In genomic region chr8:105854715-105855216, GRCm38 (mm10) we compare ENCODE assay signal across 8 mouse cellular contexts. TPM values are rescaled to one million over a fixed set of nuclear protein-coding genes. Genes with fewer than 3 reads are reported as not detected.
A peak's percentile ranks its signal among the peaks of the same experiment; 100 is the strongest.
DNase-seq lines count a peak whose midpoint lies in the region; ATAC-seq and TF ChIP-seq lines count a peak whose summit lies in the region.

TSS of gene Thap11 (plus strand) at chr8:105855132.

- H3K27ac ChIP-seq in cortical plate, adult 2 months (ENCODE audit: insufficient read depth, low read length): peak within 1 kb of the TSS; percentile 82

- DNase-seq in gastrocnemius, postnatal 10 days: peak; percentile 93
- DNase-seq in induced T-regulatory cell, adult 2 months (ENCODE audit: low read depth): peak; percentile 97
- peak; percentile 76 to 90 for DNase-seq in left cerebral cortex, adult 9 months (ENCODE audit: low spot score in 2 of 2)
- DNase-seq in right cerebral cortex, postnatal 14 days: peak; percentile 90
- peak; percentile 89 to 91 for DNase-seq in urinary bladder, postnatal 36 days (ENCODE audit: low spot score in 2 of 2)

- peak within 1 kb of the TSS; percentile 62 for H3K4me3 ChIP-seq in cortical plate, adult 2 months (ENCODE audit: insufficient read depth, low read length)

- ATAC-seq in activated CD4-positive, CD25-positive, alpha-beta regulatory T cell, adult 4 months: peak; percentile 84
- ATAC-seq in megakaryocyte progenitor cell, adult 5-6 weeks (replicated peaks; ENCODE audit: poor library complexity): peak; percentile 62

- peak; percentile 81 for TF ChIP-seq CTCF in cortical plate, adult 2 months (IDR thresholded peaks at IDR 0.05; ENCODE audit: extremely low read depth, insufficient read depth, low read length)

- no peak for TF ChIP-seq POLR2A in cortical plate, adult 2 months (IDR thresholded peaks at IDR 0.05; ENCODE audit: extremely low read depth, insufficient read depth, low read length)

- peaks cover 4% of the 10 kb centered on the region; the same call in 1 of the 2 replicates for H3K4me1 ChIP-seq in cortical plate, adult 2 months (ENCODE audit: control insufficient read depth, insufficient read depth, low read length)

RNA-seq across cellular contexts. Expression of gene Thap11, which starts in this region (rescaled TPM):
- polyA plus RNA-seq in activated CD4-positive, CD25-positive, alpha-beta regulatory T cell, adult 4 months (2017; shearing (Covaris generic)): 1 to 10 TPM; 7.0 to 7.4 TPM
- 48.0 and 49.7 TPM in 2 replicates for polyA plus RNA-seq in cortical plate, adult 2 months (2012; rRNA removed)
- 10 to 100 TPM; 24.2 to 26.9 TPM for total RNA-seq in gastrocnemius, postnatal 10 days (2021)
- 30.9 and 32.4 TPM in 2 replicates for total RNA-seq in megakaryocyte progenitor cell, adult 5-6 weeks (2015)
- total RNA-seq in megakaryocyte progenitor cell, adult 5-6 weeks (2017): 25.1 and 28.5 TPM in 2 replicates

Comparison
In these comparisons a context has a peak if more than half of its experiments do, and no peak if none do; other contexts are left out.
1. Peak in every context shown above with its lines: DNase-seq, ATAC-seq, H3K4me3 ChIP-seq and H3K27ac ChIP-seq.